Mouse (Mus musculus) G1E (cell line): ENCODE measurements around the gene Rhod.

Experiments
- CTCF ChIP-seq: IDR thresholded peaks from 2 replicates; pipeline ENCODE4 v1.5.1; 2012; ENCODE audit warnings: low read depth, low read length, inconsistent platforms, mixed read lengths
- GATA1 ChIP-seq: IDR thresholded peaks from 2 replicates; pipeline ENCODE4 v1.6.1; 2012; ENCODE audit warnings: borderline replicate concordance, low read length, inconsistent platforms, mixed read lengths
- TAL1 ChIP-seq: conservative IDR thresholded peaks from 2 replicates; pipeline ENCODE4 v1.6.1; 2012; ENCODE audit warnings: low read depth, low read length, inconsistent platforms, mixed read lengths

GRCm38 (mm10) chr19:4387276-4387675 is 52.0 kb downstream of the Rhod start:
- TF ChIP-seq TAL1: no peak
- no peak for TF ChIP-seq GATA1
- no peak for TF ChIP-seq CTCF
